Mouse (Mus musculus) intestine, embryonic 16.5 days (tissue): ENCODE measurements at regions not wholly inside any gene's neighbourhood (a gene's known extent, or its start where the extent isn't known, plus 50 kb on each side); places are given as distances from the start of the nearest gene placed in this dataset.

Experiments
- ATAC-seq: fragments of 200-750 bp; cut with Nextera tagmentation; 2 replicates; pipeline ENCODE4 v1.8.0; 2017; ENCODE audit warnings: moderate TSS enrichment, moderate library complexity
- H3K27ac ChIP-seq: fragments of 300-500 bp; sonication (generic); 2 replicates; pipeline ENCODE4 v1.5.1; 2014; ENCODE audit warnings: mild to moderate bottlenecking, low read length
- H3K27me3 ChIP-seq: fragments of 300-500 bp; sonication (generic); replicated peaks from 2 replicates; pipeline ENCODE4 v1.6.1; 2014; ENCODE audit warnings: low read length, control low read depth, mixed read lengths; ENCODE audit not compliant: control insufficient read depth, insufficient read depth
- H3K36me3 ChIP-seq: fragments of 300-500 bp; sonication (generic); 2 replicates; pipeline ENCODE4 v1.6.1; 2014; ENCODE audit warnings: low read length, control low read depth; ENCODE audit not compliant: control insufficient read depth, insufficient read depth
- H3K4me1 ChIP-seq: fragments of 300-500 bp; sonication (generic); 2 replicates; pipeline ENCODE4 v1.6.1; 2014; ENCODE audit warnings: low read length, control low read depth, mixed read lengths; ENCODE audit not compliant: control insufficient read depth, insufficient read depth
- H3K4me2 ChIP-seq: fragments of 300-500 bp; sonication (generic); 2 replicates; pipeline ENCODE4 v1.6.1; 2014; ENCODE audit warnings: low read depth, low read length, control low read depth
- H3K4me3 ChIP-seq: fragments of 300-500 bp; sonication (generic); 2 replicates; pipeline ENCODE4 v1.5.1; 2014; ENCODE audit warnings: mild to moderate bottlenecking, low read length
- H3K9ac ChIP-seq: fragments of 300-500 bp; sonication (generic); 2 replicates; pipeline ENCODE4 v1.6.1; 2014; ENCODE audit warnings: low read depth, low read length
- H3K9me3 ChIP-seq: fragments of 300-500 bp; sonication (generic); 2 replicates; pipeline ENCODE4 v1.6.1; 2016; ENCODE audit warnings: low read length, control low read depth; ENCODE audit not compliant: control insufficient read depth
- WGBS: fragments of 180-500 bp; shearing (Covaris S2); extraction: QIAGEN DNeasy Blood & Tissue Kit; methylation state at CpG from one replicate; pipeline ENCODE4 v1.1.7; 2014; 5-methylcytosine and 5-hydroxymethylcytosine counted together

DNA sequence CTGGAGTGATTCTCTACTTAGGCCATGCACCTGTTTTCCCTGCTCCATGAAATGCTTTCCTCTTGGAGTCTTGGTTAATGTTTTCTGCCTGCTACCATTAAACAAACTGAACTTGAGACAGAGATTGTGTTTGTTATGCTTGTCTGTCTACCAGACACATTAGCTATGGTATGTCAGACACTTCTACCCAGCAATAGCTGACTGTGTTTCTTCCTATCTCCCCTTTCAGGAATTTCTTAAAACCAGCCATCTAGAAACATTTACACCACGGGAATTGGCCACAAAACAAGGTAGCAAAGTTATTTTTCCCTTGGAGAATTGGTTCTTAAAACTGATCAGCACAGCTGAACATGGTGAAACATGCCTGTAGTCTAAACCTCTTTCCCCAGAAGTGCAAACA, 197.1 kb upstream of the Camk1g start:
- Histone ChIP-seq H3K4me1 (0 out of 2 replicates have a peak, but pooled peaks cover 3% of the 10 kb centered on the region), H3K27ac (no peak overlapping the region), H3K9ac (no peak overlapping the region), H3K36me3 (no peaks in the 10 kb centered on the region), H3K9me3 (no peaks in the 10 kb centered on the region), H3K4me3 (no peak overlapping the region), H3K27me3 (no peaks in the 10 kb centered on the region), H3K4me2 (no peak overlapping the region)
- 51% methylated on average over 1 of the region's 1 CpGs for WGBS
- no peak for ATAC-seq

- no peaks in the 10 kb centered on the region for H3K9me3 ChIP-seq
- no peak for ATAC-seq
These were observed 194.1 kb upstream of the Camk1g start for GRCm38 (mm10) chr1:193564225-193564624.

DNA sequence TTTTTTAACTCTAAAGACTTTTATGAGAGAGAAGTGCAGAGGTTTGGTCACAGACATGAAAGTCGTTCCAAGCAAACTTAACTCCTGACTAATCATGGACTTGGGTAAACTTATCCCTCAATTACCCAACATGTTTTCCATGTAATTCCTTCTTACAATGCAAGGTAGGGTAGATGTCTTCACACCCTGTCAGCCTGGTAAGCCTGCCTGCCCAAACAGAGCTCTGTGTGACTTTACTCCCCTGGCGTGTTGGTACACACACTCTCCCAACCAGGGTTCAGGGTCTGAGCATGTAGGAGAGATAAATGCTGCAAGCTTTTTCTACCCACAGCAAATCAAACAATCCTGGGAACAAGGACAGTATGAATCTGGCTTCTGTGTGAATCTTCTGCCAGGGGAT, 192.1 kb upstream of the Camk1g start:
- no peak overlapping the region for H3K4me3 ChIP-seq
- no peak overlapping the region for H3K9ac ChIP-seq
- ATAC-seq, result no peak
- no peaks in the 10 kb centered on the region for H3K9me3 ChIP-seq
- 90% methylated on average over 2 of the region's 2 CpGs for WGBS
- no peak overlapping the region for H3K27ac ChIP-seq
- H3K36me3 ChIP-seq, result no peaks in the 10 kb centered on the region
- no peaks in the 10 kb centered on the region for H3K4me1 ChIP-seq
- H3K4me2 ChIP-seq, result no peak overlapping the region
- no peaks in the 10 kb centered on the region for H3K27me3 ChIP-seq

More at GRCm38 (mm10) chr1:193564225-193564624, 194.1 kb upstream of the Camk1g start:
- no peak overlapping the region for H3K27ac ChIP-seq
- 0 out of 2 replicates have a peak, but pooled peaks cover 3% of the 10 kb centered on the region for H3K4me1 ChIP-seq
- no peak overlapping the region for H3K4me2 ChIP-seq
- WGBS, result 64% methylated on average over 3 of the region's 3 CpGs
- no peaks in the 10 kb centered on the region for H3K27me3 ChIP-seq
- no peak overlapping the region for H3K4me3 ChIP-seq
- no peaks in the 10 kb centered on the region for H3K36me3 ChIP-seq
- H3K9ac ChIP-seq, result no peak overlapping the region

DNA sequence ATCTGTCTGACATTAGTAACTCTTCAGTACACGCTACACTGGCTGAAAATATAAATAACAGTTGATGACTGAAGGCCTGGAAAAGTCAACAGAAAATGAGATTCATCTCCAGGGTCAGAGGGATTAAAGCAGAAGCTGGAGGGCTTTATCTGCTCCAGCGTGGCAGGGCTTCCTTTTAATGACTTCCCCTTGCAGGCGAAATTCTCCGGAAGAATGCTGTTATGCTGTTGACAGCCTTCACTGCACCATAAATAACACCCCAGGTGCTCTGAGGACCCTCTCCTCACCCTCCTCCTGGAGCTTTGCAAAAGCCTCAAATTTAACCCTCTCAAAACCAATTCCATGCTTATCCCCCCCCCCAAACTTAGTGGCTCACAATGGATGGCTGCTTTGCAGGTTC, 188.0 kb upstream of the Camk1g start:
- Histone ChIP-seq H3K4me3 (no peak overlapping the region), H3K4me2 (no peak overlapping the region), H3K4me1 (no peaks in the 10 kb centered on the region), H3K27me3 (no peaks in the 10 kb centered on the region), H3K9ac (no peak overlapping the region), H3K36me3 (no peaks in the 10 kb centered on the region), H3K9me3 (no peaks in the 10 kb centered on the region), H3K27ac (no peak overlapping the region)
- no peak for ATAC-seq
- WGBS, result 31% methylated on average over 4 of the region's 4 CpGs

DNA sequence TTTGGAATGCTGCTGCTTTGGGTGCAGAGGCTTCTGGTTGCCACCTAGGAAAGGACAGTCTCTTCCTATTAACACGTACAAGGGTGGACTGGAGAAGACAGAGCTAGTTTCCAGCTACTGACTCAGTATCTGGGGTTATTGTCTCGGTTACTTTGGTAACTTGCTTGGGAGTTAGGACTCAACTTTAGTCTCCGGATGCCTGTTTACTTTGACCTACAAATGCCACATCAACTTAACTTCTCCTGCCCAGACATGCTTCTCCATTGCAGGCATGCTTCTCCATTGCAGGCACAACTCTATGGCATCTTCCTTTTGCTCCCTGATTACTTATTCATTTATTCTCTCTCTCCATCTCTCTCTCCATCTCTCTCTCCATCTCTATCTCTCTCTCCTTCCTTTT, 184.6 kb upstream of the Camk1g start:
- Histone ChIP-seq H3K9me3 (no peaks in the 10 kb centered on the region), H3K4me2 (no peak overlapping the region), H3K4me1 (no peaks in the 10 kb centered on the region), H3K36me3 (no peaks in the 10 kb centered on the region), H3K27me3 (no peaks in the 10 kb centered on the region), H3K27ac (no peak overlapping the region), H3K9ac (no peak overlapping the region), H3K4me3 (no peak overlapping the region)
- ATAC-seq, result no peak
- 80% methylated on average over 3 of the region's 3 CpGs for WGBS

DNA sequence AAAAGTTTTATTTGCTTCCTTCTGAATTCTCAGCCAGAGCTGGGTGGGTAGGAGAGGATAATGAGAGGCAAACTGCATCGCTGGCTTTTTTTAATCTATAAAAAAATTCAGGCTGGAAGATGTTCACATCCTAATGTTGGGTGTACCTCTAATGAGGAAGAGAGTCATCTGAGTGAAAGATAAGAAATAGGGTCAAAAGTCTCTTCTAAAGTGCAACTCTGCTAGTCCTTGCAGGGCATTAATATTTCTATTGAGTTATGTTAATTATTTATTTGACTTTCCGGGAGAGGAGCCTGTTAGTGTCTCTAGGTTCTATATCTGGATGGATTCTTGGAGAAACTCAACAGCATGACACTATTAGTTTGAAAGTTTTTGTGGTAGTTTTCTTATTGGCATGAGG, 182.2 kb upstream of the Camk1g start:
- Histone ChIP-seq H3K4me1 (no peaks in the 10 kb centered on the region), H3K4me2 (no peak overlapping the region), H3K9ac (no peak overlapping the region), H3K4me3 (no peak overlapping the region), H3K9me3 (no peaks in the 10 kb centered on the region), H3K27me3 (no peaks in the 10 kb centered on the region), H3K36me3 (no peaks in the 10 kb centered on the region), H3K27ac (no peak overlapping the region)
- ATAC-seq, result peak; percentile 68
- 54% methylated on average over 2 of the region's 2 CpGs for WGBS

DNA sequence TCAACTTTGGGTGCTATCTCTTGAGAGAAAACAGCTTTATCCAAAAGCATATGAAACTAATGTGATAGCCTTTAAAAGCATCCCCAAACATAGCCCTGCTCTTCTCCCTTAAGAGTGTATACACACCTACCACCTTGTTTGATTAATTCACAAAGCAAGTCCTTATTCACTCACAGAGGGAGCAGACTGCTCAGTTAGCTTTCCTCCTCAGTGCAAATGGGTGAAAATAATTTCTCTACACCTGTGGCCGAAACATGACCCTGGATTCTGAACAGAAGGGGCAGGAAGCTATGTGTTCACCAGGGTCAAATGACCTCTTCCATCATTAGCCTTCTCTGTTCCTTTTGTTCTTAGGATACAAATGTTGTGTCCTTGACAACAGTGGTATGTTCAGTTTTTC, 181.2 kb upstream of the Camk1g start:
- ATAC-seq, result no peak
- no peak overlapping the region for H3K4me3 ChIP-seq
- no peaks in the 10 kb centered on the region for H3K27me3 ChIP-seq
- WGBS, result 75% methylated on average over 1 of the region's 1 CpGs
- H3K4me1 ChIP-seq, result no peaks in the 10 kb centered on the region
- no peak overlapping the region for H3K27ac ChIP-seq
- no peaks in the 10 kb centered on the region for H3K9me3 ChIP-seq
- no peak overlapping the region for H3K9ac ChIP-seq
- no peak overlapping the region for H3K4me2 ChIP-seq
- H3K36me3 ChIP-seq, result no peaks in the 10 kb centered on the region

- no peaks in the 10 kb centered on the region for H3K4me1 ChIP-seq
These were observed 180.7 kb upstream of the Camk1g start for GRCm38 (mm10) chr1:193550761-193551160.

DNA sequence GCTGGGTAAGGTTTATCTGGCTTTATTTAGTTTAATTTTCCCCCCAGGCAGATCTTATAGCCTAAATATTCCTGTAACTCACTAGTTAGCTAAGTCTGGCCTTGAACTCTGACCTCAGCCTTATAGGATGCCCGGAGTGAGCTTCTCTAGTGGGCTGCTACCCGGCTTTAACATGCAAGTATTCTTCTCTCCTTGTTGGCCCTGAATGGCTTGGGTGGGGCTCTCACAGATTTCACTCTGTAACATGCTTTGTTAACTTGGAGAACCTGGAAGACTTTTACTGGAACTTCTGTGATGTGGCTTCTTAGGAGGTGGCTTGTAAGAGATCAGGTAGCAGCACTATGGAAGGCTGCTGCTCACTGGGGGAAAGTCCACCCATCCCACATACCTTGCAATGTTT, 177.3 kb upstream of the Camk1g start:
- Histone ChIP-seq H3K27ac (no peak overlapping the region), H3K36me3 (no peaks in the 10 kb centered on the region), H3K27me3 (no peaks in the 10 kb centered on the region), H3K9me3 (no peaks in the 10 kb centered on the region), H3K9ac (no peak overlapping the region), H3K4me2 (no peak overlapping the region), H3K4me3 (no peak overlapping the region), H3K4me1 (no peaks in the 10 kb centered on the region)
- no peak for ATAC-seq
- WGBS, result 67% methylated on average over 2 of the region's 2 CpGs

More at GRCm38 (mm10) chr1:193550761-193551160, 180.7 kb upstream of the Camk1g start:
- H3K36me3 ChIP-seq, result no peaks in the 10 kb centered on the region
- H3K27me3 ChIP-seq, result no peaks in the 10 kb centered on the region
- WGBS, result 29% methylated on average over 2 of the region's 2 CpGs
- no peak overlapping the region for H3K27ac ChIP-seq
- no peak overlapping the region for H3K4me3 ChIP-seq
- H3K9me3 ChIP-seq, result no peaks in the 10 kb centered on the region
- H3K4me2 ChIP-seq, result no peak overlapping the region
- H3K9ac ChIP-seq, result no peak overlapping the region
- no peak for ATAC-seq

- Histone ChIP-seq H3K4me1 (no peaks in the 10 kb centered on the region), H3K4me2 (no peak overlapping the region), H3K36me3 (no peaks in the 10 kb centered on the region), H3K9ac (no peak overlapping the region), H3K4me3 (no peak overlapping the region), H3K9me3 (no peaks in the 10 kb centered on the region), H3K27me3 (no peaks in the 10 kb centered on the region), H3K27ac (no peak overlapping the region)
- ATAC-seq, result no peak
- 82% methylated on average over 2 of the region's 2 CpGs for WGBS
These were observed 175.9 kb upstream of the Camk1g start for GRCm38 (mm10) chr1:193546044-193546432.
